15 mouse cellular contexts compared by ENCODE assay signal in genomic region chr12:70855678-70856077, GRCm38 (mm10).
"Had no signal": no experiment of that assay in that cellular context is flagged by ENCODE, and none has a peak within 500 bp of the region (broad histone marks: within the 10 kb centered on the region; RNA-seq: fewer than 3 reads in every experiment).

No protein-coding gene starts in this region.

- H3K36me3 ChIP-seq: liver, embryonic 12.5 days; lung, embryonic 15.5 days; midbrain, embryonic 12.5 days had no signal

- H3K4me3 ChIP-seq: limb, embryonic 15.5 days; liver, embryonic 12.5 days; lung, embryonic 15.5 days; midbrain, embryonic 12.5 days had no signal

- H3K9me3 ChIP-seq: limb, embryonic 15.5 days; liver, embryonic 12.5 days; lung, embryonic 15.5 days; midbrain, embryonic 12.5 days had no signal

- H3K4me1 ChIP-seq: midbrain, embryonic 12.5 days had no signal

- H3K27ac ChIP-seq: kidney, postnatal 0 days; limb, embryonic 15.5 days; liver, embryonic 12.5 days; lung, embryonic 15.5 days; macrophage; midbrain, embryonic 12.5 days had no signal

- H3K27me3 ChIP-seq: limb, embryonic 15.5 days; liver, embryonic 12.5 days; lung, embryonic 15.5 days; midbrain, embryonic 12.5 days had no signal

- ATAC-seq: liver, embryonic 12.5 days; midbrain, embryonic 16.5 days had no signal

- DNase-seq: kidney, adult 9 months; kidney, postnatal 36 days; layer of hippocampus, adult 9-11 months; layer of hippocampus, postnatal 36 days; lung, postnatal 14 days; right cerebral cortex, adult 18-20 months; thymus, adult 18-20 months; thymus, postnatal 25 days had no signal
